ENCODE assay signal across 30 mouse cellular contexts in genomic region chr2:119229775-119230704, GRCm38 (mm10). TPM values are rescaled to one million over a fixed set of nuclear protein-coding genes. Genes with fewer than 3 reads are reported as not detected.
A peak's percentile ranks its signal among the peaks of the same experiment; 100 is the strongest.
DNase-seq lines count a peak whose midpoint lies in the region; ATAC-seq lines count a peak whose summit lies in the region.
"Had no signal": no experiment of that assay in that cellular context is flagged by ENCODE, and none has a peak within 500 bp of the region (broad histone marks: within the 10 kb centered on the region; RNA-seq: fewer than 3 reads in every experiment).

Gene Ppp1r14d (minus strand): TSS chr2:119229906.

- H3K27me3 ChIP-seq in intestine, embryonic 15.5 days (replicated peaks): no peaks in the 10 kb centered on the region
- peaks cover 8% of the 10 kb centered on the region for H3K27me3 ChIP-seq in forebrain, embryonic 13.5 days
- H3K27me3 ChIP-seq in hindbrain, embryonic 14.5 days (ENCODE audit: control insufficient read depth, insufficient read depth, low read length): peaks cover 9% of the 10 kb centered on the region
- H3K27me3 ChIP-seq: CH12.LX had no signal

- H3K9ac ChIP-seq in intestine, embryonic 15.5 days: no peak within 1 kb of the TSS
- no peak within 1 kb of the TSS for H3K9ac ChIP-seq in forebrain, embryonic 13.5 days
- H3K9ac ChIP-seq in hindbrain, embryonic 14.5 days: no peak within 1 kb of the TSS
- H3K9ac ChIP-seq: heart, embryonic 15.5 days; hindbrain, embryonic 15.5 days; liver, embryonic 13.5 days; lung, embryonic 15.5 days; midbrain, embryonic 12.5 days had no signal

- peak within 1 kb of the TSS; percentile 80 for H3K27ac ChIP-seq in intestine, embryonic 15.5 days
- H3K27ac ChIP-seq in forebrain, embryonic 13.5 days: no peak within 1 kb of the TSS
- no peak within 1 kb of the TSS for H3K27ac ChIP-seq in hindbrain, embryonic 14.5 days
- H3K27ac ChIP-seq: embryonic facial prominence, embryonic 10.5 days; heart, embryonic 15.5 days; hindbrain, embryonic 15.5 days; kidney, postnatal 0 days; left cerebral cortex, adult 2 months; liver, embryonic 13.5 days; lung, embryonic 15.5 days; midbrain, embryonic 12.5 days had no signal

- H3K4me1 ChIP-seq in intestine, embryonic 15.5 days (replicated peaks): no peaks in the 10 kb centered on the region
- no peaks in the 10 kb centered on the region for H3K4me1 ChIP-seq in forebrain, embryonic 13.5 days
- no peaks in the 10 kb centered on the region for H3K4me1 ChIP-seq in hindbrain, embryonic 14.5 days (replicated peaks; ENCODE audit: control insufficient read depth, insufficient read depth, low read length)
- H3K4me1 ChIP-seq: heart, embryonic 15.5 days; hindbrain, embryonic 15.5 days; liver, embryonic 13.5 days; lung, embryonic 15.5 days; midbrain, embryonic 12.5 days had no signal

- no peak within 1 kb of the TSS; the same call in 1 of the 2 replicates for H3K4me3 ChIP-seq in intestine, embryonic 15.5 days (replicated peaks)
- no peak within 1 kb of the TSS for H3K4me3 ChIP-seq in forebrain, embryonic 13.5 days
- no peak within 1 kb of the TSS for H3K4me3 ChIP-seq in hindbrain, embryonic 14.5 days (replicated peaks; ENCODE audit: low read length)
- H3K4me3 ChIP-seq: embryonic facial prominence, embryonic 10.5 days; heart, embryonic 15.5 days; hindbrain, embryonic 15.5 days; left cerebral cortex, adult 2 months; liver, embryonic 13.5 days; lung, embryonic 15.5 days; midbrain, embryonic 12.5 days had no signal

- peak; percentile 70 for DNase-seq in kidney, adult 9 months
- no peak for DNase-seq in kidney, postnatal 10 days
- DNase-seq in ES-CJ7 (ENCODE audit: low read depth, low spot score): peak; percentile 71
- DNase-seq in large intestine, adult 2 months (ENCODE audit: low read depth, low spot score): no peak
- DNase-seq in heart, postnatal 10 days: no peak
- DNase-seq in hindbrain, embryonic 14.5 days (ENCODE audit: low spot score): no peak
- DNase-seq: adrenal gland, adult 2 months; B cell, adult 2 months; cerebellum, adult 11-12 months; cerebellum, postnatal 10 days; heart, postnatal 4 days; liver, embryonic 13.5 days; thymus, adult 18-20 months had no signal

- no peaks in the 10 kb centered on the region for H3K36me3 ChIP-seq in intestine, embryonic 15.5 days
- no peaks in the 10 kb centered on the region for H3K36me3 ChIP-seq in forebrain, embryonic 13.5 days (ENCODE audit: poor library complexity, severe bottlenecking)
- H3K36me3 ChIP-seq in hindbrain, embryonic 14.5 days (replicated peaks; ENCODE audit: control insufficient read depth, insufficient read depth): no peaks in the 10 kb centered on the region
- H3K36me3 ChIP-seq: embryonic facial prominence, embryonic 10.5 days; heart, embryonic 15.5 days; hindbrain, embryonic 15.5 days; liver, embryonic 13.5 days; lung, embryonic 15.5 days; midbrain, embryonic 12.5 days had no signal

- no peaks in the 10 kb centered on the region for H3K9me3 ChIP-seq in intestine, embryonic 15.5 days
- H3K9me3 ChIP-seq in forebrain, embryonic 13.5 days (replicated peaks): no peaks in the 10 kb centered on the region
- no peaks in the 10 kb centered on the region for H3K9me3 ChIP-seq in hindbrain, embryonic 14.5 days (ENCODE audit: control insufficient read depth, low read length)
- H3K9me3 ChIP-seq: embryonic facial prominence, embryonic 10.5 days; heart, embryonic 15.5 days; hindbrain, embryonic 15.5 days; liver, embryonic 13.5 days; lung, embryonic 15.5 days; midbrain, embryonic 12.5 days had no signal

- H3K4me2 ChIP-seq in intestine, embryonic 15.5 days (replicated peaks): peak within 1 kb of the TSS; percentile 31
- H3K4me2 ChIP-seq in forebrain, embryonic 13.5 days: no peak within 1 kb of the TSS
- H3K4me2 ChIP-seq in hindbrain, embryonic 14.5 days (replicated peaks): no peak within 1 kb of the TSS
- H3K4me2 ChIP-seq: heart, embryonic 15.5 days; hindbrain, embryonic 15.5 days; liver, embryonic 13.5 days; lung, embryonic 15.5 days; midbrain, embryonic 12.5 days had no signal

- peak; percentile 81 for ATAC-seq in intestine, embryonic 15.5 days
- ATAC-seq in forebrain, embryonic 13.5 days: no peak
- no peak for ATAC-seq in hindbrain, embryonic 14.5 days (ENCODE audit: low FRiP score)
- ATAC-seq: forebrain, embryonic 16.5 days had no signal

- intact Hi-C loops in heart, postnatal 10 days (cut with DNase I): no loop called here

- 51% methylated on average over 6 of the region's 6 CpGs for WGBS in intestine, embryonic 15.5 days
- WGBS in large intestine, adult 2 months: 28% methylated on average over 6 of the region's 6 CpGs
- 78% methylated on average over 6 of the region's 6 CpGs for WGBS in forebrain, embryonic 13.5 days
- 74% methylated on average over 6 of the region's 6 CpGs for WGBS in hindbrain, embryonic 14.5 days

RNA-seq across cellular contexts. Expression of gene Ppp1r14d, which starts in this region (rescaled TPM):
- polyA plus RNA-seq in intestine, embryonic 15.5 days (2015; fragmentation: Nextera tagmentation; extraction: Ambion mirVana): 15.2 and 18.1 TPM in 2 replicates
- polyA plus RNA-seq in large intestine, adult 2 months (2012; rRNA removed): 424 and 448 TPM in 2 replicates
- polyA plus RNA-seq in forebrain, embryonic 13.5 days (2015; fragmentation: Nextera tagmentation; extraction: Ambion mirVana): not detected in 2 replicates
- not detected for total RNA-seq in heart, postnatal 10 days (2021)
- polyA plus RNA-seq in hindbrain, embryonic 14.5 days (2014; fragmentation: Nextera tagmentation; extraction: Ambion mirVana): not detected in 2 replicates
- total RNA-seq: adrenal gland, adult 2 months; CH12.LX; heart, postnatal 4 days; layer of hippocampus, postnatal 10 days; left cerebral cortex, adult 2 months; left cerebral cortex, postnatal 36 days; megakaryocyte progenitor cell, adult 5-6 weeks; neutrophil, adult 5-6 weeks had no signal
- polyA plus RNA-seq: adrenal gland, adult 2 months; cortical plate, adult 2 months; forebrain, embryonic 16.5 days; heart, embryonic 15.5 days; hindbrain, embryonic 15.5 days; limb, embryonic 14.5 days; liver, embryonic 13.5 days; midbrain, embryonic 12.5 days had no signal

Comparison
In these comparisons a context has a peak if more than half of its experiments do, and no peak if none do; other contexts are left out.
1. RNA of gene Ppp1r14d (polyA plus RNA-seq): 424 to 448 TPM in large intestine, adult 2 months; 15.2 to 18.1 TPM in intestine, embryonic 15.5 days, not detected in hindbrain, embryonic 14.5 days and not detected in forebrain, embryonic 13.5 days; every median in the first group is over 10 times any median in the second.
2. DNase-seq: peak in kidney, adult 9 months (single experiment) and ES-CJ7 (single experiment); none in kidney, postnatal 10 days (single experiment), large intestine, adult 2 months (single experiment), heart, postnatal 10 days (0 of 2) and hindbrain, embryonic 14.5 days (single experiment).